Mouse (Mus musculus): ENCODE measurements at regions not wholly inside any gene's neighbourhood (a gene's known extent, or its start where the extent isn't known, plus 50 kb on each side); places are given as distances from the start of the nearest gene placed in this dataset.

- DNase-seq (ENCODE audit: extremely low read depth): no peak
- Histone ChIP-seq H3K4me2 (ENCODE audit: insufficient read depth, low read depth, poor library complexity, severe bottlenecking) (no peak overlapping the region), H3K4me1 (ENCODE audit: control insufficient read depth in 1 of 2, insufficient read depth in 2 of 2) (no peaks in the 10 kb centered on the region), H3K27me3 (replicated peaks) (no peaks in the 10 kb centered on the region), H3K9me3 (replicated peaks; ENCODE audit: low read length) (peaks cover 3% of the 10 kb centered on the region), H3K79me2 (replicated peaks; ENCODE audit: control insufficient read depth, extremely low read depth, insufficient read depth, poor library complexity, severe bottlenecking) (no peaks in the 10 kb centered on the region), H3K36me3 (replicated peaks in 1 of 2; ENCODE audit: control insufficient read depth in 1 of 2, insufficient read depth in 1 of 2, low read length in 1 of 2) (no peaks in the 10 kb centered on the region), H3K4me3 (replicated peaks in 1 of 3; ENCODE audit: low read depth in 2 of 3, low read length in 2 of 3, poor library complexity in 1 of 3) (no peak overlapping the region), H3K27ac (ENCODE audit: insufficient read depth, low read depth) (no peak overlapping the region), H3K9ac (ENCODE audit: insufficient read depth, low read depth) (no peak overlapping the region)
- dilution Hi-C loops (cut with MboI; ENCODE audit: extremely low pct_ligation_motif_present, extremely low pct_unique_long_range_greater_than_20kb, low sequenced_read_pairs) (no loop called here), in situ Hi-C loops (cut with MboI; ENCODE audit: low pct_ligation_motif_present, low pct_unique_long_range_greater_than_20kb, low sequenced_read_pairs) (no loop called here)
- TF ChIP-seq CHD1 (IDR thresholded peaks at IDR 0.05; ENCODE audit: low read depth, low read length): no peak
- no peak for TF ChIP-seq PAX5 (IDR thresholded peaks at IDR 0.05; ENCODE audit: low read length)
- no peak for TF ChIP-seq HCFC1 (IDR thresholded peaks at IDR 0.05; ENCODE audit: low read depth, low read length)
- no peak for TF ChIP-seq ETS1 (conservative IDR thresholded peaks at IDR 0.05; ENCODE audit: low read depth, low read length)
- no peak for TF ChIP-seq BHLHE40 (IDR thresholded peaks at IDR 0.05; ENCODE audit: low read depth, low read length)
- TF ChIP-seq ZMIZ1 (IDR thresholded peaks at IDR 0.05; ENCODE audit: low read depth, low read length): no peak
- TF ChIP-seq SIN3A (IDR thresholded peaks at IDR 0.05; ENCODE audit: low read length): no peak
- no peak for TF ChIP-seq NRF1 (IDR thresholded peaks at IDR 0.05; ENCODE audit: low read depth, low read length)
- no peak for TF ChIP-seq USF1 (IDR thresholded peaks at IDR 0.05; ENCODE audit: low read depth, low read length)
- no peak for TF ChIP-seq SMC3 (IDR thresholded peaks at IDR 0.05; ENCODE audit: low read depth, low read length)
These were observed 209.9 kb downstream of the Brms1l start for GRCm38 (mm10) chr12:56046050-56046449.

GRCm38 (mm10) chr12:56020954-56021514 is 184.9 kb downstream of the Brms1l start:
- in situ Hi-C loops (cut with MboI; ENCODE audit: low pct_ligation_motif_present, low pct_unique_long_range_greater_than_20kb, low sequenced_read_pairs) (no loop called here), dilution Hi-C loops (cut with MboI; ENCODE audit: extremely low pct_ligation_motif_present, extremely low pct_unique_long_range_greater_than_20kb, low sequenced_read_pairs) (no loop called here)
- Histone ChIP-seq H3K9me3 (replicated peaks; ENCODE audit: low read length) (no peaks in the 10 kb centered on the region), H3K36me3 (replicated peaks in 1 of 2; ENCODE audit: control insufficient read depth in 1 of 2, insufficient read depth in 1 of 2, low read length in 1 of 2) (no peaks in the 10 kb centered on the region), H3K4me2 (ENCODE audit: insufficient read depth, low read depth, poor library complexity, severe bottlenecking) (peak overlapping the region; percentile 2; the same call in 1 of the 2 replicates), H3K9ac (ENCODE audit: insufficient read depth, low read depth) (no peak overlapping the region), H3K79me2 (replicated peaks; ENCODE audit: control insufficient read depth, extremely low read depth, insufficient read depth, poor library complexity, severe bottlenecking) (no peaks in the 10 kb centered on the region), H3K4me3 (replicated peaks in 1 of 3; ENCODE audit: low read depth in 2 of 3, low read length in 2 of 3, poor library complexity in 1 of 3) (no peak overlapping the region), H3K4me1 (ENCODE audit: control insufficient read depth in 1 of 2, insufficient read depth in 2 of 2) (peaks cover 0 to 4% of the 10 kb centered on the region in 2 experiments; a peak in 1 of 4 replicates), H3K27me3 (replicated peaks) (no peaks in the 10 kb centered on the region), H3K27ac (ENCODE audit: insufficient read depth, low read depth) (no peak overlapping the region)
- no peak for DNase-seq (ENCODE audit: extremely low read depth)
- TF ChIP-seq EP300 (IDR thresholded peaks at IDR 0.05; ENCODE audit: low read length) (no peak), ZC3H11A (IDR thresholded peaks at IDR 0.05; ENCODE audit: low read depth, low read length) (no peak), BHLHE40 (IDR thresholded peaks at IDR 0.05; ENCODE audit: low read depth, low read length) (no peak), CTCF (conservative IDR thresholded peaks at IDR 0.05 in 1 of 2, IDR thresholded peaks at IDR 0.05 in 1 of 2; ENCODE audit: low read depth in 2 of 2, low read length in 2 of 2) (no peak), TBP (conservative IDR thresholded peaks at IDR 0.05; ENCODE audit: low read depth, low read length) (no peak), SIN3A (IDR thresholded peaks at IDR 0.05; ENCODE audit: low read length) (no peak), TCF12 (IDR thresholded peaks at IDR 0.05; ENCODE audit: low read depth, low read length) (no peak)

Measured in CH12.LX (cell line).